In genomic region chr10:129101231-129101630, GRCm38 (mm10) we compare ENCODE assay signal across 13 mouse cellular contexts.
"Had no signal": no experiment of that assay in that cellular context is flagged by ENCODE, and none has a peak within 500 bp of the region (broad histone marks: within the 10 kb centered on the region; RNA-seq: fewer than 3 reads in every experiment).

No protein-coding gene starts in this region.

- DNase-seq: kidney, adult 18-20 months; kidney, postnatal 10 days; kidney, postnatal 4 days; layer of hippocampus, adult 9-11 months; liver; lung, adult 18-20 months; lung, postnatal 10 days; lung, postnatal 36 days; retina, postnatal 1 day; right cerebral cortex, postnatal 25 days; spleen, adult 18-20 months; thymus, adult 18-20 months; thymus, postnatal 36 days had no signal
